Mouse (Mus musculus) lung, postnatal 10 days (tissue): ENCODE results near the gene Gm13871.
"Not testable (repeated sequence)": the region's sequence is repeated elsewhere in the genome, so short reads cannot be mapped to it uniquely, and the experiment has no call there.

Source experiments
- DNase-seq: peaks from one replicate; pipeline ENCODE4 v3.0.0; 2021

Gm13871 gene

DNA sequence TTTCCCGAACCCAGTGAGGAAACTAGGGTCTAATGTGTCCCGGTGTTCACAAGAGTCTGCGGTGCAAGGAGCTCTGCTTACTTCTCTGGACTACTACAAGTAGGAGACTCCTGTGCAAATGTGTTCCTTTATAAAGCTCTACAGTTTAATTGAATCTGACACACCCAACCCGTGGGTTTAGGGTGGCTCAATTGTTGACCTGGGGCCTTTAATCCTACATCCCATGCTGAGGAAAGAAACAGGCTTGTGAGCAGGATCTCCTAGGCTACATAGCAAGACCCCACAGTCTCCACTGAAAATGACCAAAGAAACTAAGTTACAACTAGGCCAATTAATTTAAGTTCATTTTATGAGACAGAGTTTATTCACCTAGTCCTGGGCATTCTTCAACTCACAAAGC, at the start of gene Gm13871:
Gene Gm13871, minus strand, starts transcription at position 101 of the 400 bp plus-strand sequence.
- DNase-seq = not testable (repeated sequence)

DNA sequence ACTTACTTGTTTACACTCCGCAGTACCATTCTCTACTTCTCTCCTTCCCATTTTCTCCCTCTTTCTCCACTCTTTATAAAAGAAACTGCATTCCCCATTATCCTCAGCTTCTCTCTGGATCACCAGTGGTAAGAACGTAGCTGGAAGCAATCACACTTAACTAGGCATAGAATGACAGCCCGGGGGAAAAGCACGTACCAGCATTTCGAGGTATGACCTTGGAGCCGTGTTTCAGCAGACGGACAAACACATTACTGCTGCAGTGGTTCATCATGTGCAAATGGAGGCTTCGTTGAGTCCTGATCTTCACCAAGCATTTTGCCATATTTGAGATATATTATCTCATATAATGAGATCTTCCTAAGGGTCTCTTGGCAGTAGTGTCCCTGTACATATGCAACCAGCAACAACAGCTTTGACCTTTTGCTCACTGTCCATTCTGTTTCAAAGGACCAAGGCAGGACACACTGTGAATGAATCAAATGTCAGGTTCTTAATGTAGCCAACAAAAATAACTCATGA, 44.7 kb upstream of the Gm13871 start, which contains the start of gene 2310002L09Rik:
Gene 2310002L09Rik, minus strand, starts transcription at position 472 of the 522 bp plus-strand sequence.
- DNase-seq = no peak

DNA sequence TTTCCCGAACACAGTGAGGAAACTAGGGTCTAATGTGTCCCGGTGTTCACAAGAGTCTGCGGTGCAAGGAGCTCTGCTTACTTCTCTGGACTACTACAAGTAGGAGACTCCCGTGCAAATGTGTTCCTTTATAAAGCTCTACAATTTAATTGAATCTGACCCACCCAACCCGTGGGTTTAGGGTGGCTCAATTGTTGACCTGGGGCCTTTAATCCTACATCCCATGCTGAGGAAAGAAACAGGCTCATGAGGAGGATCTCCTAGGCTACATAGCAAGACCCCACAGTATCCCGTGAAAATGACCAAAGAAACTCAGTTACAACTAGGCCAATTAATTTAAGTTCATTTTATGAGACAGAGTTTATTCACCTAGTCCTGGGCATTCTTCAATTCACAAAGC, 14.9 kb upstream of the Gm13871 start, which contains the start of gene Gm11756:
Gene Gm11756, minus strand, starts transcription at position 101 of the 400 bp plus-strand sequence.
- not testable (repeated sequence) for DNase-seq

DNA sequence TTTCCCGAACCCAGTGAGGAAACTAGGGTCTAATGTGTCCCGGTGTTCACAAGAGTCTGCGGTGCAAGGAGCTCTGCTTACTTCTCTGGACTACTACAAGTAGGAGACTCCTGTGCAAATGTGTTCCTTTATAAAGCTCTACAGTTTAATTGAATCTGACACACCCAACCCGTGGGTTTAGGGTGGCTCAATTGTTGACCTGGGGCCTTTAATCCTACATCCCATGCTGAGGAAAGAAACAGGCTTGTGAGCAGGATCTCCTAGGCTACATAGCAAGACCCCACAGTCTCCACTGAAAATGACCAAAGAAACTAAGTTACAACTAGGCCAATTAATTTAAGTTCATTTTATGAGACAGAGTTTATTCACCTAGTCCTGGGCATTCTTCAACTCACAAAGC, 14.7 kb downstream of the Gm13871 start, which contains the start of gene Gm11757:
Gene Gm11757, minus strand, starts transcription at position 101 of the 400 bp plus-strand sequence.
- DNase-seq = not testable (repeated sequence)

DNA sequence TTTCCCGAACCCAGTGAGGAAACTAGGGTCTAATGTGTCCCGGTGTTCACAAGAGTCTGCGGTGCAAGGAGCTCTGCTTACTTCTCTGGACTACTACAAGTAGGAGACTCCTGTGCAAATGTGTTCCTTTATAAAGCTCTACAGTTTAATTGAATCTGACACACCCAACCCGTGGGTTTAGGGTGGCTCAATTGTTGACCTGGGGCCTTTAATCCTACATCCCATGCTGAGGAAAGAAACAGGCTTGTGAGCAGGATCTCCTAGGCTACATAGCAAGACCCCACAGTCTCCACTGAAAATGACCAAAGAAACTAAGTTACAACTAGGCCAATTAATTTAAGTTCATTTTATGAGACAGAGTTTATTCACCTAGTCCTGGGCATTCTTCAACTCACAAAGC, 29.6 kb downstream of the Gm13871 start, which contains the start of gene Gm11758:
Gene Gm11758, minus strand, starts transcription at position 101 of the 400 bp plus-strand sequence.
- not testable (repeated sequence) for DNase-seq
